Mouse (Mus musculus): ENCODE measurements around the gene Trim59. TPM values are rescaled to one million over a fixed set of nuclear protein-coding genes. Genes with fewer than 3 reads are reported as not detected.

Trim59 gene
- 48.4 TPM for polyA plus RNA-seq (2014; fragmentation: Illumina TruSeq; extraction: RNeasy Lipid Tissue Mini Kit (QIAGEN cat#74804); ENCODE audit: low read depth, low replicate concordance)

GRCm38 (mm10) chr3:69044645-69045399 lies at the start of gene Trim59:
Gene Trim59, minus strand, starts transcription at chr3:69044755.

GRCm38 (mm10) chr3:69004437-69005337 lies 39.9 kb downstream of the Trim59 start, which contains the start of the genes Ift80 and Smc4:
Gene Ift80, minus strand, starts transcription at chr3:69004570.
Gene Smc4, plus strand, starts transcription at chr3:69004738.

Other genes starting within 250 kb of the Trim59 start
- 0.44 TPM for gene 1110032F04Rik, start 175.2 kb downstream of the Trim59 start, polyA plus RNA-seq (2014; fragmentation: Illumina TruSeq; extraction: RNeasy Lipid Tissue Mini Kit (QIAGEN cat#74804); ENCODE audit: low read depth, low replicate concordance)
- 20.1 TPM for gene Ift80, start 40.2 kb downstream of the Trim59 start, polyA plus RNA-seq (2014; fragmentation: Illumina TruSeq; extraction: RNeasy Lipid Tissue Mini Kit (QIAGEN cat#74804); ENCODE audit: low read depth, low replicate concordance)
- gene Smc4, start 40.0 kb downstream of the Trim59 start, polyA plus RNA-seq (2014; fragmentation: Illumina TruSeq; extraction: RNeasy Lipid Tissue Mini Kit (QIAGEN cat#74804); ENCODE audit: low read depth, low replicate concordance), result 170 TPM
- gene Kpna4, start 82.4 kb upstream of the Trim59 start, polyA plus RNA-seq (2014; fragmentation: Illumina TruSeq; extraction: RNeasy Lipid Tissue Mini Kit (QIAGEN cat#74804); ENCODE audit: low read depth, low replicate concordance), result 152 TPM
- 45.1 TPM for gene Arl14, start 177.7 kb upstream of the Trim59 start, polyA plus RNA-seq (2014; fragmentation: Illumina TruSeq; extraction: RNeasy Lipid Tissue Mini Kit (QIAGEN cat#74804); ENCODE audit: low read depth, low replicate concordance)